In the genomic region with DNA sequence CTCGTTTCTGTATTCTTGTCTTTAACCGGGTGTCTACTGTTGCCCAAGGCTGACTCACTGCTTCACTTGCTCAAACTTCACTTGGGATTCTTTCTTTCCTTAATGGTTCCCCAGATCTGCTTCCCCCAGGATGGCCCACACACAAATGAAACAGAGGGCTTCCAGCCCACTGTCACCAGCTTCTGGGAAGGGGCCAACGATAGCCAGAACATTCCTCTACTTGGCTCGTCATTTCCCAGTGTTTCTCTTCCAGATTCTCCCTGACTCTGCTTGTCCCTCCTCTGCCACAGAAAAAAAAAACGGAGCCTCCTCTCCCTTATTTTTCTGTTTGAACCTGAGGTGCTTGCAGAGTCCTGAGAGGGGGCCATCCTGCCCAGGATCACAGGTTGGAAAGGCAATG, we compare ENCODE assay signal across 11 mouse cellular contexts. TPM values are rescaled to one million over a fixed set of nuclear protein-coding genes. Genes with fewer than 3 reads are reported as not detected.
DNase-seq lines count a peak whose midpoint lies in the region; ATAC-seq and TF ChIP-seq lines count a peak whose summit lies in the region.
"Had no signal": no experiment of that assay in that cellular context is flagged by ENCODE, and none has a peak within 500 bp of the region (broad histone marks: within the 10 kb centered on the region; RNA-seq: fewer than 3 reads in every experiment).

No protein-coding gene starts in this region.

- peaks cover 5% of the 10 kb centered on the region; the same call in 1 of the 2 replicates for H3K36me3 ChIP-seq in kidney, embryonic 15.5 days
- no peaks in the 10 kb centered on the region for H3K36me3 ChIP-seq in E14TG2a.4 (ENCODE audit: insufficient read depth, low read length)
- H3K36me3 ChIP-seq in embryonic facial prominence, embryonic 15.5 days = 0 out of 2 replicates have a peak, but pooled peaks cover 7% of the 10 kb centered on the region
- peaks cover 7% of the 10 kb centered on the region for H3K36me3 ChIP-seq in limb, embryonic 13.5 days

- TF ChIP-seq CTCF in E14TG2a.4 (conservative IDR thresholded peaks at IDR 0.05; ENCODE audit: low read length) = no peak

- 72% methylated on average over 5 of the region's 5 CpGs for WGBS in kidney, embryonic 15.5 days
- WGBS in embryonic facial prominence, embryonic 15.5 days = 59% methylated on average over 5 of the region's 5 CpGs
- 72% methylated on average over 5 of the region's 5 CpGs for WGBS in limb, embryonic 13.5 days

- H3K4me1 ChIP-seq in kidney, embryonic 15.5 days = peaks cover 57% of the 10 kb centered on the region
- H3K4me1 ChIP-seq in E14TG2a.4 (replicated peaks; ENCODE audit: low read depth, low read length) = peaks cover 48% of the 10 kb centered on the region
- peaks cover 53% of the 10 kb centered on the region for H3K4me1 ChIP-seq in embryonic facial prominence, embryonic 15.5 days
- H3K4me1 ChIP-seq in limb, embryonic 13.5 days = peaks cover 60% of the 10 kb centered on the region

- H3K9me3 ChIP-seq in kidney, embryonic 15.5 days (replicated peaks) = no peaks in the 10 kb centered on the region
- no peaks in the 10 kb centered on the region for H3K9me3 ChIP-seq in E14TG2a.4 (ENCODE audit: low read length)
- H3K9me3 ChIP-seq in embryonic facial prominence, embryonic 15.5 days (replicated peaks) = no peaks in the 10 kb centered on the region
- no peaks in the 10 kb centered on the region for H3K9me3 ChIP-seq in limb, embryonic 13.5 days

- no peak for DNase-seq in kidney, postnatal 14 days
- DNase-seq in cerebellum, postnatal 25 days = no peak
- DNase-seq in adrenal gland, postnatal 36 days = no peak
- DNase-seq in cerebellum, adult 11-12 months = no peak
- DNase-seq: cerebellum, adult 2 months had no signal

- ATAC-seq in kidney, embryonic 15.5 days (replicated peaks; ENCODE audit: low FRiP score) = no peak
- no peak for ATAC-seq in embryonic facial prominence, embryonic 15.5 days (ENCODE audit: insufficient number of reproducible peaks, low FRiP score, low TSS enrichment, low read depth)
- ATAC-seq in limb, embryonic 13.5 days (ENCODE audit: low FRiP score, low read depth) = no peak

- H3K4me3 ChIP-seq in kidney, embryonic 15.5 days (replicated peaks) = no peak overlapping the region
- H3K4me3 ChIP-seq in E14TG2a.4 (replicated peaks; ENCODE audit: low read length) = 0 out of 2 replicates have a peak overlapping the region, but pooled peaks have one; percentile 29
- no peak overlapping the region for H3K4me3 ChIP-seq in embryonic facial prominence, embryonic 15.5 days (replicated peaks)
- H3K4me3 ChIP-seq in limb, embryonic 13.5 days = no peak overlapping the region

- no peaks in the 10 kb centered on the region for H3K27me3 ChIP-seq in kidney, embryonic 15.5 days
- peaks cover 88% of the 10 kb centered on the region for H3K27me3 ChIP-seq in E14TG2a.4 (ENCODE audit: insufficient read depth, low read length)
- no peaks in the 10 kb centered on the region for H3K27me3 ChIP-seq in embryonic facial prominence, embryonic 15.5 days
- no peaks in the 10 kb centered on the region for H3K27me3 ChIP-seq in limb, embryonic 13.5 days

- H3K9ac ChIP-seq in kidney, embryonic 15.5 days = no peak overlapping the region
- H3K9ac ChIP-seq in embryonic facial prominence, embryonic 15.5 days = no peak overlapping the region
- no peak overlapping the region for H3K9ac ChIP-seq in limb, embryonic 13.5 days

- 0 out of 2 replicates have a peak overlapping the region, but pooled peaks have one; percentile 32 for H3K4me2 ChIP-seq in kidney, embryonic 15.5 days
- peak overlapping the region; percentile 38 for H3K4me2 ChIP-seq in embryonic facial prominence, embryonic 15.5 days (replicated peaks)
- peak overlapping the region; percentile 55 for H3K4me2 ChIP-seq in limb, embryonic 13.5 days (replicated peaks)

- H3K27ac ChIP-seq in kidney, embryonic 15.5 days = peak overlapping the region; percentile 89
- H3K27ac ChIP-seq in embryonic facial prominence, embryonic 15.5 days (replicated peaks) = peak overlapping the region; percentile 91
- H3K27ac ChIP-seq in limb, embryonic 13.5 days = peak overlapping the region; percentile 92

RNA-seq across cellular contexts. Expression of gene Capn2, which starts 1.9 kb away (rescaled TPM):
- 119 and 126 TPM in 2 replicates for polyA plus RNA-seq in kidney, embryonic 15.5 days (2015; fragmentation: Nextera tagmentation; extraction: Ambion mirVana)
- polyA plus RNA-seq in embryonic facial prominence, embryonic 15.5 days (2015; fragmentation: Nextera tagmentation; extraction: Ambion mirVana) = 132 and 134 TPM in 2 replicates
- polyA plus RNA-seq in limb, embryonic 13.5 days (2015; fragmentation: Nextera tagmentation; extraction: Ambion mirVana) = 138 and 148 TPM in 2 replicates
- 10 to 100 TPM; 67.0 to 88.1 TPM for total RNA-seq in adrenal gland, postnatal 36 days (2021)

RNA-seq across cellular contexts. Expression of gene Capn8, which starts 45.5 kb away (rescaled TPM):
- 0.19 TPM in 1 of 2 replicates, not detected in the other for polyA plus RNA-seq in kidney, embryonic 15.5 days (2015; fragmentation: Nextera tagmentation; extraction: Ambion mirVana)
- 0.71 and 0.77 TPM in 2 replicates for polyA plus RNA-seq in embryonic facial prominence, embryonic 15.5 days (2015; fragmentation: Nextera tagmentation; extraction: Ambion mirVana)
- not detected in 2 replicates for polyA plus RNA-seq in limb, embryonic 13.5 days (2015; fragmentation: Nextera tagmentation; extraction: Ambion mirVana)
- total RNA-seq in adrenal gland, postnatal 36 days (2021) = under 1 TPM in 1 of 2 experiments, not detected in 1; 0.13 TPM
- total RNA-seq: gastrocnemius, postnatal 36 days had no signal
- polyA plus RNA-seq: limb, embryonic 11.5 days had no signal
